Mouse (Mus musculus): Measurements from ENCODE around the gene B3galnt2.

- TF ChIP-seq EP300 (IDR thresholded peaks at IDR 0.05; ENCODE audit: low read depth), result no peak
- no peak for TF ChIP-seq CTCF (IDR thresholded peaks at IDR 0.05; ENCODE audit: low read depth)
Measured at GRCm38 (mm10) chr13:13961046-13961445, 6.8 kb downstream of the B3galnt2 start.
